Mouse (Mus musculus) heart, postnatal 4 days (tissue): ENCODE measurements at regions not wholly inside any gene's neighbourhood (a gene's known extent, or its start where the extent isn't known, plus 50 kb on each side); places are given as distances from the start of the nearest gene placed in this dataset.

Experiments
- DNase-seq: peaks from one replicate; pipeline ENCODE4 v3.0.0; 2021

- no peak for DNase-seq
Observed at GRCm38 (mm10) chr10:37694041-37694690, 555.4 kb upstream of the Marcks start.

GRCm38 (mm10) chr10:37692851-37693250, 554.1 kb upstream of the Marcks start:
- DNase-seq = no peak

GRCm38 (mm10) chr10:37691939-37692338, 553.2 kb upstream of the Marcks start:
- DNase-seq = no peak

GRCm38 (mm10) chr10:37683101-37683500, 544.4 kb upstream of the Marcks start:
- no peak for DNase-seq

- no peak for DNase-seq
Observed at GRCm38 (mm10) chr10:37680601-37681000, 541.9 kb upstream of the Marcks start.

- no peak for DNase-seq
Observed at GRCm38 (mm10) chr10:37677826-37678225, 539.1 kb upstream of the Marcks start.

- DNase-seq = no peak
Observed at GRCm38 (mm10) chr10:37668827-37669226, 530.1 kb upstream of the Marcks start.

- no peak for DNase-seq
Observed at GRCm38 (mm10) chr10:37667031-37667745, 528.5 kb upstream of the Marcks start.

GRCm38 (mm10) chr10:37666535-37666934, 527.8 kb upstream of the Marcks start:
- DNase-seq = no peak

- no peak for DNase-seq
Observed at GRCm38 (mm10) chr10:37637001-37637562, 498.4 kb upstream of the Marcks start.

- no peak for DNase-seq
Observed at GRCm38 (mm10) chr10:37636421-37636820, 497.7 kb upstream of the Marcks start.

GRCm38 (mm10) chr10:37630403-37630802, 491.7 kb upstream of the Marcks start:
- no peak for DNase-seq

GRCm38 (mm10) chr10:37627900-37628299, 489.2 kb upstream of the Marcks start:
- no peak for DNase-seq

GRCm38 (mm10) chr10:37626758-37627201, 488.1 kb upstream of the Marcks start:
- no peak for DNase-seq

- no peak for DNase-seq
Observed at GRCm38 (mm10) chr10:37625972-37626757, 487.4 kb upstream of the Marcks start.

GRCm38 (mm10) chr10:37623041-37623440, 484.3 kb upstream of the Marcks start:
- no peak for DNase-seq

GRCm38 (mm10) chr10:37618606-37619005, 479.9 kb upstream of the Marcks start:
- DNase-seq = no peak

GRCm38 (mm10) chr10:37617708-37618300, 479.1 kb upstream of the Marcks start:
- DNase-seq = peak; percentile 84

- DNase-seq = no peak
Observed at GRCm38 (mm10) chr10:37615926-37616691, 477.4 kb upstream of the Marcks start.

- no peak for DNase-seq
Observed at GRCm38 (mm10) chr10:37613936-37614335, 475.2 kb upstream of the Marcks start.

- DNase-seq = no peak
Observed at GRCm38 (mm10) chr10:37603529-37603928, 464.8 kb upstream of the Marcks start.

- DNase-seq = no peak
Observed at GRCm38 (mm10) chr10:37602936-37603335, 464.2 kb upstream of the Marcks start.
